Mouse (Mus musculus) cortical plate, adult 2 months (tissue): ENCODE results near the gene Boll.

ENCODE experiments used
- CTCF ChIP-seq: fragments of 200-500 bp; IDR thresholded peaks from 2 replicates; pipeline ENCODE4 v1.5.1; 2011; ENCODE audit warnings: mild to moderate bottlenecking, control low read depth, low read length; ENCODE audit not compliant: insufficient read depth; ENCODE audit errors: extremely low read depth
- POLR2A ChIP-seq: fragments of 200-500 bp; IDR thresholded peaks from 2 replicates; pipeline ENCODE4 v1.6.1; 2011; ENCODE audit warnings: mild to moderate bottlenecking, low read length, control low read depth; ENCODE audit not compliant: insufficient read depth; ENCODE audit errors: extremely low read depth

DNA sequence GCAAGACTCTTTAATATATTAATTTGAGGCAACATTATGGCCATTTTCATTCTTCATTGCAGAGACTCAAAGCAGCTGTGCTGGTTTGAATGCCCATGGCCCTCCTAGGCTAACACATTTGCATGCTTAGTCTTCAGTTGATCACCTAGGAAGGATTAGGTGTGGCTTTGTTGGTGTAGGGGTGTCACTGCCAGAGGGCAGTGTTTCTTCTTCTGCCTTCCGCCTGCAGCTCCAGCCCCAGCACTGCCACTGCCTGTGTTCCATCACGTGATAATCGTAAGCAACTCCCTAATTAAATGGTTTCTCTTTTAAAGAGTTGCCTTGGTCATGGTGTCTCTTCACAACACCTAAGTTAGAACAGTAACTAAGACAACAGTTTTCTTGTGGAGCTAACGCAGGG lies 150.5 kb downstream of the Boll start:
- TF ChIP-seq CTCF: no peak
- TF ChIP-seq POLR2A: no peak
